Mouse (Mus musculus) gonadal fat pad, adult 2 months (tissue): ENCODE measurements around the gene Fignl2. TPM values are rescaled to one million over a fixed set of nuclear protein-coding genes. Genes with fewer than 3 reads are reported as not detected.

ENCODE experiments used
- DNase-seq: peaks from one replicate; pipeline ENCODE4 v3.0.0-alpha.2; 2012; ENCODE audit warnings: low read depth
- polyA plus RNA-seq: library from polyadenylated mRNA; depleted of rRNA; stranded (reverse); fragments of >200 nt; gene quantifications from 2 replicates; pipeline ENCODE4 v1.2.3, GENCODE M21; 2012

Fignl2 gene
- polyA plus RNA-seq, 1 experiment = 4.8 TPM

DNA sequence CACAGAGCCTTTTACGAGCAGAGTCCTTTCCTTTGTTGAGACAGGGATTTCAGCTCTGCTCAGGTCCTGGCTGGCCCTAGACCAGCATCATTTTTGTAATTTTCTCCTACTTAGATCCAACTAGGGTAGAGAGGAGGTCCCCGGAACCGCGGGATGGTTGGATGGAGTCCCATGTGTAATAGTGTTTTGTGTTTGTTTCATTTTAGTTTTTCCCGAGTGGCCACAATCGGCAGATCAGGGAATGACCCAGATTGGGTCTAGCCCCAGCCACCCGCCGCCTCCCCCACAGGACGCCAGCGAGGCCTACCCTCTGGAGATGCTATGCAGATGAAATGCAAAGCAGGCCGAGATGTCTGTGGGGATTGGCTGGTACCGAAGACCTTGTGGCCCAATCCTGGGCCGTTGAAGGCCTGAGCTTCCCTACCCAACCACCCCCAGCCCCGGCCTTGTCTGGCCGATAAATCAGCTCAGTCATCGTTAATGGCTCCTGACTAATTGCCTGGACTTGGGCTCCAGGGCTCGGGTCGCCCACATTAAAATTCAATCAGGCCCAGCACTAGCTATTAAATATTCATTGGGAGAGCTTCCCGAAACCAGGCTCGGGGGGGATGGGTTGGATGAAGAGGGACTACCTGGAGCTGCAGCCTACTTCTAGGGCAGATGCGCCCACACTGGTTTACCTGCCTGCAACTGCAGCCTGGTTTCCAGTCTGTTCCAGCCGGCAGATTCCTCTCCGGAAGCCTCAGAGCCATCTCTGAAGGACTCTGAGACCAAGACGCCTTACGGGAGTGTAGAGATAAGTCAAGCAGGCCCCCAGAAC lies 14.7 kb upstream of the Fignl2 start:
- DNase-seq = no peak

- DNase-seq = no peak
Observed at GRCm38 (mm10) chr15:101092121-101092828, 13.9 kb upstream of the Fignl2 start.

DNA sequence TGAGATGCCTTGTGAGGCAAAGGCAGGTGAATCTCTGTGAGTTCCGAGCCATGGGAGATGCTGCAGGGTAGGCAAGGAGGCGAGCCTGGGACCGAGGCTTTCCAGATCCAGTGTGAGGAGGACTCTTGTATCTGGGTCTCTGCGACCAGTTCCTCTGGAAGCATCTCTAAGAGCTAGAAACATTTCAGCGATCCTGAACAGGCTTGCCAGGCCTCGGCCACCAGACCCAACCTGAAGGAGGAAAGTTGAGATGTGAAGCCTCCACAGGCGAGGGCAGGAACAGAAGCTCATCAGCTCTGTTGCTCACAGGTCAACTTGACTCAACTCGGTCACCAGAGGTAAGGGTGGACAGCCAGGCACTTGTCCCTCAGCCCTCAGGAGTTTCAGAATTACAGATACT lies 13.2 kb upstream of the Fignl2 start:
- no peak for DNase-seq

DNA sequence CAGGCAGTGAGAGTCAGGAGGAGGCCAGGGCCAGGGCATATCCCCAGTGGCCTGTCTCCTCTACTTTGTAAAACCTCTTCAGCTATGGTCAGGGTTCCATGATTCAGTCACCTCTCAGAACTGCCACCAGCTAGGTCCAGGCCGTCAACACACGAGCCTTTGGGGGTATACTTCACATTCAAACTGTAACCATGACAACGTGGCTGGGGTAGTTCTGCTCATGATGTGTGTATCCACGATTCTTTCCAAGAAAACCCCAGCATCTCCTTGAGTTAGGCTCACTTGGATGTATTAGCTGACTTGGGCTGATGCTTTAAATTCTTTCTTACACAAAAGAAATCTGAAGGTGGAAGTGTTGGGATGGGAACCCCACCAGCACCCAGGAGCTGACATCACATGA lies 9.9 kb upstream of the Fignl2 start:
- no peak for DNase-seq

GRCm38 (mm10) chr15:101086956-101087355 lies 8.6 kb upstream of the Fignl2 start:
- DNase-seq = peak; percentile 84

GRCm38 (mm10) chr15:101086451-101086850 lies 8.1 kb upstream of the Fignl2 start:
- DNase-seq = no peak

DNA sequence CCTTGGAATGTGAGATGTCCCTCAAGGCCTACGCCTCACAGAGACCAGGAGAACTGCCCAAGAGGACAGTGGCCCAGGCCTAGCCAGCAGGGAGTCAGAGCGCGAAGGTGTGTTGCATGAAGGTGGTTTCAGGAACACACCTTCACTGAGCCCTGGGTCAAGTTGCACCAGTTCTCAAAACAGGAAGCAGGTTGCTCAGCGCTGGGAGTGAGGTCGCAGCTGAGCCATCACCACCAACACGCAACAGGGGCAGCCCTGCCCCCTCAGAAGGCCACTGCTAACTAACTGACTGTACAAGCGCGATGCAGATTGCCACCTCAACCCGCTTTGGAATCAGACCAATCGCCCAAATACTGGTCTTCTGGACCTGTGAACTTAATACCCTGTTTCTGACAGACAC lies 6.1 kb upstream of the Fignl2 start:
- no peak for DNase-seq

DNA sequence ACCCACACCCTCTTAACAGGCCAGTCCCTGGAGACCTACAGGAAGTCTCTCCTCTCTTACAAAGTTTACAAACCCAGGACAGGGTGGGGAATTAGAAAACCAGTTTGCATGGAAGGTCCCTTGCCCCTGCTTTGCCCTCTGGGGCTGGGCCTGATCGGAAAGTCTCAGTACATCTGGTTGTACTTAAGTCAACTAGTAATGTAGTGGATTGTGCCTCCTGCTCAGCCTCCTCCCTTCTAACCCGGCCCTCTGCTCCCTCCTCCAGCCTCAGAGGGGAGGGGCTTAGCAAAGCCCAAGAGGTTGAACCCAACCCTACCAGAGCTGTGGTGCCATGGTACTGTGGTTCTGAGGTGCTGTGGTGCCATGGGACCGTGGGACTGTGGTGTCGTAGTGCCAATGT lies 3.9 kb upstream of the Fignl2 start:
- no peak for DNase-seq

GRCm38 (mm10) chr15:101081035-101081548 lies 2.7 kb upstream of the Fignl2 start:
- no peak for DNase-seq

- no peak for DNase-seq
Observed at GRCm38 (mm10) chr15:101080031-101080520, 1.7 kb upstream of the Fignl2 start.

GRCm38 (mm10) chr15:101078731-101079156 lies 377 bp upstream of the Fignl2 start:
- DNase-seq = no peak

DNA sequence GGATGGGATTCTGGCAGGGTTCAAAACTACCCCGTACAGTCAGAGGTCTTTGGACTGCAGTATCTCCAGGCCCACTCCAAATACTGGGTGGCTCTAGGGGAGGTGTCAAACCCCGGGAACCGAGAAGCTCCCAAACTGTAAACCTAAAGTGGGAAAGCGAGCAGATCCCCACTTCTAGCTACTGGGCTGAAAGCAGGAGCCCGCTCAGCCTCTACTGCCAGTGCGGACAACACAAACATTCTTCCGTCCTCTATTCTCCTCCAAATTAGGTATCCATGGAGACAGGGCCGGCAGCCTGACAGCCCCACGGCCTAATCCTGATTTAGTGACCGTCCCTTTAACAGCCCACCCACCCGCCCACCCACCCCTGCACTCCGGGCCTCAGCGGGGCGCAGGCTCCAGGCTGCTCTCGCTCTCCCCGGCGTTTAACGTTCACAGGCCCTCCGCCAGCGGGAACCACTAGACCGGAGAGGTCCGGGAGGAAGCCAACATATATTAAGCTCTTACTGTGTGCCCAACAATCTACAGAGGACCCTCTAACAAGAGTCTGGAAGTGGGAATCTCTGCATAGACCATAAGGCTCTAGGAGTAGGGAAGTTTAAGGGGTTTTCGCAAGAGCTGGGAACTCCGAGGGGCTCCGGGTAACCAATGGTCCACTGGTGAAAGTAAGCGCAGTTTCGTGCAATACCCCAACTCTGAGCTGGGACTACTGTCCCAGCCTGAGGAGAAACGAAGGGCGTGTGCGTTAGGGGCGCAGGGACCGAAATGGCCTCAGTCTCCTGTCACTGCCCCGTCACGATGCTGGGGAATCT lies 1.2 kb downstream of the Fignl2 start:
- DNase-seq = no peak

DNA sequence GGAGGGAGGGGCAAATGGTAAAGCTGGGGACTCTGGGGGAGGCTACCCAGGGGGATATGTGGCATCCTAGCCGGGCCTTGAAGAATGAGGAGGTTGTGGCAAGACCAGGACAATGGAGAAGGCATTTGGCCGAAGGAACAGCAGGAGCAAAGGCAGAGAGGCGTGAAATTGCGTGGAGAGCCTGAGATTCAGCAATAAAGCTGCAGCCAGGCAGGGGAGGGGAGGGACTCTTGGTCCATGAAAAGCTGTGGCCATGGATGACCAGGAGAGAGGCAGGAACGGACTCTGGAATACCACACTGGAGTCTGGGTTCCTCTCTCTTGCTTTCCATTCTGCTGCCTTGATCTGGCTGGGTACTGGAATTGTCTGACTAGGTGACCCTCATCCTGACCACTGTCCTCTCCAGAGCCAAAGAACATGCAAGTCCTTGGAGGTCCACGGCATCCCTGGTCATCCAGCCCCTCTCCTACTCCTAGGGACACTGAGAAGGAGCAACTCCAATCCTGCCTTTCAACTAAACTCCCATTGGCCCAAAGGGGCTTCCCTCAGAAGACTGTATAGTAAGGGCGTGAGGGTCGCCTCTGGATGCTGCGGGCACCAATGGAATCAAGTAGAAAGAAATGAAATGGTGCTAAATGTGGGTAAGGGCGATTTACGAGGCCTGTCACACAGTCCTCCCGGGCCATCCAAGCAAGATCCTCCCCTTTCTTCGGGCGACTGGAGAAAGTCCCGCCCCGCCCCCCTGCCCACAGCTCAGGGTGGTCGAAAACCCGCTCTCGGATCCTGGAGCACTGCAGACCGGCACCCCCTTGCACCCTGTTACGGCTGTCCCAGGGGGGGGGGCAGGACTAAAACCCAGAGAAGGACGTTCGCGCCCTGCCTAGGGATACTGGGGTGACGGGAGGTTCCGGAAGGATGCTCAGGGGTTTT lies 2.0 kb downstream of the Fignl2 start:
- no peak for DNase-seq

- no peak for DNase-seq
Observed at GRCm38 (mm10) chr15:101075656-101076055, 2.7 kb downstream of the Fignl2 start.

DNA sequence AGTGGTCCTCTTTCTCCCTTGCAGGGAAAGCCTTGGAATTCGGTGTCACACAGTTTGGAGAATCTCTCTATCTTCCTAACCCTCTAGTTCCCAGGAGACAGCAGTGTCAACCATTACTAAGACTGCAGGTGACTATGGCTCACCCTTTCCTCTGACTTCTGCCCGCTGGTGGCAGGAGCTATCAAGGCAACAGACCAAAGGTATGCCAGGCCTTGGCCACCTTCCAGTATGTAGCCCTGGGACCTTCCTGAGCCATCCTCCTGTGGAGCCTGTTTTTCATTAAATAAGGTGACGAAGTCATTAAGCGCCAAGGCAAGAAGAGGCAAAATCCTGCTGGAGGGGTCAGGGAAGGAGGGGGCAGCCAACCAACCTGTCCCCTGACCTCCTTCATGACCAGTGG lies 3.2 kb downstream of the Fignl2 start:
- DNase-seq = no peak

DNA sequence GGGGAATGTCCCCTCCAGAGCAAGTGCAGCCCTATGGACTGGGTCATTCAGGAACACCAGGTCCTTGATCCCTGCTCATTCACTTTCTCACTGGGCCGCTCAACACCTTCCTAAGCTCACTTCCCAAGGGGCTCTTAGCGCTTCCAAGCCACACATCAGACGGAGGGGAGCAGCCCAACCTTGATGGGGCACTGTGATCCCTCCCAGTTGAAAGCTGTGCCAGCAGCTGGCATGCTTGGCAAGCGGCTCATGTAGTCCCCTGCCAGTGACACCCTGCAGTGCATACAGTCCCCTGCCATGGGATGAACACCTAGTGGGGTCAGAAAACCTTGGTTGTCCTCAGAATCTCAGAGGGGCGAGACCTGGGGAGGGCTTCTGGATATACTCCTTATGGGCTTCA lies 4.3 kb downstream of the Fignl2 start:
- DNase-seq = no peak

GRCm38 (mm10) chr15:101072736-101073135 lies 5.6 kb downstream of the Fignl2 start:
- no peak for DNase-seq

DNA sequence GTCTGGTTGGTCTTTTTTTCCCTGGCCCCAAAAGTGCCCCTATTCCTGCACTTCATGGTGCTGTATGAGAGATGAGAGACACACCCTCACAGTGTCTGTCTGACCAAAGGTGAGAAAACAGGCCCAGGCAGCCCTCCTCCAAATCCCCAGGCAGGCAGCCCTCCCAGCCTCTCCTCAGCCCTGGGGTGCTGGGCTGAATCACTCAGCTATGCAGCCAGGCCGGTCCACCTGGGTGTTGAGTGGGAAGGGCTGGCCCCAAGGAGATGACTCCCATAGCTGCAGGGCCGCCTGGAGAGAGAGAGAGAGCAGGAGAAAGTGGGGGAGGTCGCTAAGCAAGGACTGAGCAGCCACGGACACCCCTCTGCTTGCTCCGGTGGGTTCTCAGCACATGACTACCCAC lies 7.6 kb downstream of the Fignl2 start:
- DNase-seq = peak; percentile 54

DNA sequence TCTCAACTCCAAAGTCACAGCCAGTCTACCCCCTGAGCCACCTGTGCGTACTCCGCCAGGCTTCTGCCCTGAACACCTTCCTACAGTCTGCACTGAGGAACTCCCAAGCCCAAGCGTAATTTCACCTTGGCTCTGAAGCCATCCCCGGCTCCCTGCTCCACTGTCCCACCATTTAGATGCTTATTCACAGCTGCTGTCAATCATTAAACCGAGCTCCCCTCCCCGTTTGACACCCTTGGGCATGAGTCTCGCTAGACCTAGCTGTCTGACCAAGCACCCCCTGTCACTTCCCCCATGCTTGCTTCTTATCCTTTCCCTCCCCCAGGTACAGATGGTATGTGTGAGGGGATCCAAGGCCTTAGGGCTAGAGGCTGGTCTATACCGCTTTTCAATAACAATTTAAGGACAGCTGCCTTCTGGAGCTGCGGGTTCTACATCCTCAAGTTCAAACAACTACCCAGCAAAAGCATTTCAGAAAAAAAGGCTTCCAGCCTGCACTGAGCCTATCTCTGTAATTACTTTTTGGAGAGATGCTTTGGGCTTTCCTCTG lies 8.7 kb downstream of the Fignl2 start:
- no peak for DNase-seq

- no peak for DNase-seq
Observed at GRCm38 (mm10) chr15:101068671-101069070, 9.7 kb downstream of the Fignl2 start.

- no peak for DNase-seq
Observed at GRCm38 (mm10) chr15:101068029-101068428, 10.3 kb downstream of the Fignl2 start.
